Mouse (Mus musculus): ENCODE results near the gene Hist2h2be. TPM values are rescaled to one million over a fixed set of nuclear protein-coding genes. Genes with fewer than 3 reads are reported as not detected.

The Hist2h2be gene
- polyA plus RNA-seq (2012), result 0.49 and 0.75 TPM in 2 replicates

GRCm38 (mm10) chr3:96220765-96221639, at the start of gene Hist2h2be, which contains the start of gene Hist2h2ac:
TSS of gene Hist2h2be (plus strand) at chr3:96221119.
TSS of gene Hist2h2ac (minus strand) at chr3:96220880.

GRCm38 (mm10) chr3:96172197-96173178, 48.4 kb upstream of the Hist2h2be start, which contains the start of gene Sf3b4:
TSS of gene Sf3b4 (plus strand) at chr3:96172332.

DNA sequence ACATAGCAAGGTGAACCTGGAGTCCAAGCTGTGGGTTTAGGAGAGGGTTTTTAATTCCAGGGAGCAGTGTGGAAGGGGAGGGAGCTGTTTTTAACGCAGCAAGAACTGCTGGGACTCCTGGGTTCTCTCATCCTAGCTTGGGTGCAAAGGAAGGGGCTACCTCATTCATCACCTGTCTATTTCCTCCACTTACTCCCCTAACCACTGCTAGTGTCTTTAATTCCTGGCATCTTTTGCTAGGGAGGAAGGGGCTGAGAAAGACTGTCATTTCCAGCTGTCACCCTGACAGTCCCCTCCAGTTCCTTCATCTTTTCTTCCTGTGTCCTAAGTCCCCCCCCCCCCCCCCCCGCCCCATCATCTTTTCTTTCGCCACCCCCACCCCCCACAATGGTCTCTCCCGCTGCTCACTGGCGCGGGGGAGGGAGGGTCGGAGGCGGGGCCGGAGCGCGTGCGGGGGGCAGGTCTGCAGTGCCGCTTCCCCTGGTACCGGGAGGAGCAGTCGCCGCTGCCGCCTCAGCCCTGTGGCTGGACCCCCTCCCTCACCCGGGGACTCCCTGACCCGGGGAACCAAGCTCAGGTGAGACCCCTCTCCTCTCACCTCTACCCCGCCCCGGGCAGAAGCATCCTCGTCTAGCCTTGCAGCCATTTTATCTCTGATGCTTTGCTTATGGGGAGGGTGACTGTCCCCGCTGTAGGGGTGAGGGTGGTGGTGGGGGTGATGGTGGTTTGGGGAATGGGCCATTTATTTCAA, 40.0 kb upstream of the Hist2h2be start, which contains the start of gene Sv2a:
TSS of gene Sv2a (plus strand) at position 425 of the 751 bp plus-strand sequence.

DNA sequence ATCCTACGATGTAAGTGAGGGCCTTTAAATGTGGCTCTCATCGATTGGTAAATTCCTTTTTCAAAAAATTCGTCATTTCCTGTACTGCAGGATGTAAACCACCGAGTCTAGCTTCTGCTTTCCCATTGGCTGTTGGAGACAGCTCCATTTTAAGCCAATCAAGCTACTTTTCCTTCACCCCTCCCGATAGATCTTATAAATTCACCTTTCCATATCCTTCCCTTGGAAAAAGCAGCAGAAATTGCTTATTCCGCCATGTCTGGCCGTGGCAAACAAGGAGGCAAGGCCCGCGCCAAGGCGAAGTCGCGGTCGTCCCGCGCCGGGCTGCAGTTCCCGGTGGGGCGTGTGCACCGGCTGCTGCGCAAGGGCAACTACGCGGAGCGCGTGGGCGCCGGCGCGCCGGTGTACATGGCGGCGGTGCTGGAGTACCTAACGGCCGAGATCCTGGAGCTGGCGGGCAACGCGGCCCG, 1.2 kb upstream of the Hist2h2be start, which contains the start of the genes Bola1 and Hist2h2ab:
TSS of gene Bola1 (minus strand) at position 49 of the 470 bp plus-strand sequence.
TSS of gene Hist2h2ab (plus strand) at position 205 of the 470 bp plus-strand sequence.

DNA sequence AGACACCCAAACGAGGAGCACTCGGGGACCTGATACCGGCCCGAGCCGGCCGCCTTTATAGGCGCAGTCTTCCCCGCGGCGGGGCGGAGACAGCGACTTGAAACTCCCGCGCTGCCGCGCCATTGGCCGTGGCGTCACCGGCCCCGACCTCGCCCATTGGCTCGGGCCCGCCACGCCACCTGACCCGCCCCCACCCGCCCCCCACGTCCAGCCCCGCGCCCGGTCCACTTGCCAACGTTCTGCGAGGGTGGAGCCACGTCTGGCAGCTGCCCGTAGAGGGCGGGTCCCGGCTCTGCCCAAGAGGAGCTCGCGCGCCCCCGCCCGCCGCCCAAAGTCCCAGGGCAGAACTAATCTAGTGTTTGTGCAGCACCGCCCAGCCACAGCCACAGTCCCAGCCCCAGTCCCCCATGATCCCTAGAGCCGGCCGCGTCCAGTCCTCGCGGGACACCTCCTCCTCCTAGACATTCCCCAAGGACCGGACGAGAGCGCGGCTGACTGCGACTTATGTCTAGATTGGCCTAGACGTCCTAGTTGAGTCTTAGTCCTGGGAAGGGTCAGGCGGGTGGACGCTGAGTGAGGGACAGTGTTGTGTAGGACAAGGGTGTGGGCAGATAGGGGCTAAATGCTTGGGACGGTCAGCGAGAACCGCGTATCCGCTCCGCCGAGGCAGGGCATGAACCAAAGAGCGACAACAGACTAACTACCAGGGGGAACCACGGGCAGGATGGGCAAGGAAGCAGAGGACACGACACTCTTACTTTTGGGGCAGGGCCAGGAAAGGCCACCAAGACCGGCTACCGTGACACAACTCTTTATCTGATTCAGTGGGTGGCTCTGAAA, 18.3 kb downstream of the Hist2h2be start, which contains the start of gene Hist2h3c2:
TSS of gene Hist2h3c2 (minus strand) at position 174 of the 840 bp plus-strand sequence.

DNA sequence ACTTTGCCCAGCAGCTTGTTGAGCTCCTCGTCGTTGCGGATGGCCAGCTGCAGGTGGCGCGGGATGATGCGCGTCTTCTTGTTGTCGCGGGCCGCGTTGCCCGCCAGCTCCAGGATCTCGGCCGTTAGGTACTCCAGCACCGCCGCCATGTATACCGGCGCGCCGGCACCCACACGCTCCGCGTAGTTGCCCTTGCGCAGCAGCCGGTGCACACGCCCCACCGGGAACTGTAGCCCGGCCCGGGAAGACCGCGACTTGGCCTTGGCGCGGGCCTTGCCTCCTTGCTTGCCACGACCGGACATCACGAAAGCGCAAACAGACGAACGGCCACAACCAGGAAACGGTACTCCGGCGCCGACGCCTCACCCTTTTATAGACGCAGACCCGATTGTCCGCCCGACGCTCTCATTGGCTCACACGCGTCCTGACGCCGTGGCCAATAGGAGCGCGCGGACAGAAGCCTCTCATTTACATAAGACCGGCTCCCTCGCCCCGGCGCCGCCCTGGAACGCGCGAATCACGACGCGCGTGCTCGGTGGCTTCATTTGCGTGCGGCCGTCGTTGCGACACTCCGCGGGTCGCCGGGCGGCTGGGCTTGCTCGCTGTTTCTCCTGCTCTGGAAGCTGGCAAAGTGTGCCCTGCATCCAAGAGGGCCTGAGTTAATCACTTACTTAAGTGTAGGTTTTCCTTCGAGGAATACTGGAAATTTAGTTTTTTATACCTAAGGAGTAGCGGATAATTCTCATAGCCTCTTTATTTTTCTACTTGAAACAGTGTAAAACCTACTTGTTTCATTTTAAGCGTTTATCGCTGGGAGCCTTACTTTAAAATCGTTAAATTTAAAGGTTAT, 19.3 kb downstream of the Hist2h2be start, which contains the start of gene Hist2h2aa2:
TSS of gene Hist2h2aa2 (minus strand) at position 328 of the 850 bp plus-strand sequence.

GRCm38 (mm10) chr3:96245003-96245886, 24.3 kb downstream of the Hist2h2be start, which contains the start of gene Hist2h2aa1:
TSS of gene Hist2h2aa1 (plus strand) at chr3:96245497.

DNA sequence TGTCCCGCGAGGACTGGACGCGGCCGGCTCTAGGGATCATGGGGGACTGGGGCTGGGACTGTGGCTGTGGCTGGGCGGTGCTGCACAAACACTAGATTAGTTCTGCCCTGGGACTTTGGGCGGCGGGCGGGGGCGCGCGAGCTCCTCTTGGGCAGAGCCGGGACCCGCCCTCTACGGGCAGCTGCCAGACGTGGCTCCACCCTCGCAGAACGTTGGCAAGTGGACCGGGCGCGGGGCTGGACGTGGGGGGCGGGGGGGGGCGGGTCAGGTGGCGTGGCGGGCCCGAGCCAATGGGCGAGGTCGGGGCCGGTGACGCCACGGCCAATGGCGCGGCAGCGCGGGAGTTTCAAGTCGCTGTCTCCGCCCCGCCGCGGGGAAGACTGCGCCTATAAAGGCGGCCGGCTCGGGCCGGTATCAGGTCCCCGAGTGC, 25.5 kb downstream of the Hist2h2be start, which contains the start of gene Hist2h3c1:
TSS of gene Hist2h3c1 (plus strand) at position 259 of the 430 bp plus-strand sequence.

GRCm38 (mm10) chr3:96262979-96263550, 42.1 kb downstream of the Hist2h2be start, which contains the start of gene Hist2h4:
TSS of gene Hist2h4 (minus strand) at chr3:96263311.

GRCm38 (mm10) chr3:96268051-96268775, 47.3 kb downstream of the Hist2h2be start, which contains the start of gene Hist2h3b:
TSS of gene Hist2h3b (plus strand) at chr3:96268654.

DNA sequence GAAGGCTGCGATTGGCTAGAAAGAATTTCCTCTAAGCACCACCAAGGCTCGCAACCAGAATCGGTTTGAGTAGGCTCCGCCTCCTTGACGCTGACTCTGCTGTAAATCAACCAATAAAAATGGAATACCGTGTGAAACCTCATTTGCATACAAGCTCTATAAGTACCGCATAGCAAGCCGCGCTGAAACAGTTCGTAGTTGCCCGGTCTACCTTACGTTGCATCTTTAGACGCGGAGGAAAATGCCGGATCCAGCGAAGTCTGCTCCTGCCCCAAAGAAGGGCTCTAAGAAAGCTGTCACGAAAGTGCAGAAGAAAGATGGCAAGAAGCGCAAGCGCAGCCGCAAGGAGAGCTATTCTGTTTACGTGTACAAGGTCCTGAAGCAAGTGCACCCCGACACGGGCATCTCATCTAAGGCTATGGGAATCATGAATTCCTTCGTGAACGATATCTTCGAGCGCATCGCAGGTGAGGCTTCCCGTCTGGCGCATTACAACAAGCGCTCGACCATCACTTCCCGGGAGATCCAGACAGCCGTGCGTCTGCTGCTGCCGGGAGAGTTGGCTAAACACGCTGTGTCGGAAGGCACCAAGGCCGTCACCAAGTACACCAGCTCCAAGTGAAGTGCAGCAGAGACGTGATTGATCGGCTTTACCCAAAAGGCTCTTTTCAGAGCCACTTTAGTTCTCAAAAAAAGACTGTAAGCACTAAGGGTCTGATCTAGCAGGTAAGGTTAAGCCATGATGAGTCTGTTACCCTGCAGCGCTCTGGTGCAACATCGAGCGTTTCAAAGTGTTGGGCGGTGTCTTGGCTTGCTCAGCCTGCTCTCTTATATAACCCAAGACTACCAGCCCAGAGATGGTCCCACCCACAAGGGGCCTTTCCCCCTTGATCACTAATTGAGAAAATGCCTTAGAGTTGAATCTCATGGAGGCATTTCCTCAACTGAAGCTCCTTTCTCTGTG, 48.9 kb downstream of the Hist2h2be start, which contains the start of gene Hist2h2bb:
TSS of gene Hist2h2bb (plus strand) at position 242 of the 964 bp plus-strand sequence.

